Mouse (Mus musculus): ENCODE data around the gene Prmt7. TPM values are rescaled to one million over a fixed set of nuclear protein-coding genes. Genes with fewer than 3 reads are reported as not detected.

Prmt7 gene
- total and polyA plus RNA-seq, 2 experiments from 2014 or later: 50.9 to 71.3 TPM

- H3K4me1 ChIP-seq (ENCODE audit: insufficient read depth, low read length): peaks cover 9% of the 10 kb centered on the region
- DNase-seq (ENCODE audit: low spot score): no peak
- 68% methylated on average over 1 of the region's 1 CpGs for WGBS
Measured at GRCm38 (mm10) chr8:106298846-106299245, 88.1 kb downstream of the Prmt7 start.

DNA sequence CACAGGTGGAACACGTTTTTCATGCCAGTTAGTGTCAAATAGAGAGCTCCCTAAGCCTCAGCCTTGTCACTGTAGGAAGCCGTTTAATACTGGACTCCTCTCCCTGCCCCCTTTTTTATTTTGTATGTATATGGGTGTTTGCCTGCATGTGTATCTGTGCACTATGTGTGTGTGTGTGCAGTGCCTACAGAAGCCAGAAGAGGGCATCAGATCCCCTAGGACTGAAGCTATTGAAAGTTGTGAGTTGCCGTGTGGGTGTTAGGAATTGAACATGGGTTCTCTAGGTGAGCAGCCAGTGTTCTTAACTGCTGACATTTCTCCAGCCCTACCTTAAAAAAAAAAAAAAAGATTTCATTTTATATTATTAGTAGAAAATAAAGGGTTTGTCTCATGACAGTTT is 89.0 kb downstream of the Prmt7 start:
- Histone ChIP-seq H3K4me1 (ENCODE audit: insufficient read depth, low read length) (peaks cover 9% of the 10 kb centered on the region), H3K36me3 (ENCODE audit: insufficient read depth, low read length) (no peaks in the 10 kb centered on the region), H3K4me3 (ENCODE audit: low read length) (no peak overlapping the region), H3K9me3 (ENCODE audit: low read length) (no peaks in the 10 kb centered on the region), H3K9ac (replicated peaks; ENCODE audit: low read length) (no peak overlapping the region), H3K27ac (no peak overlapping the region), H3K4me2 (ENCODE audit: low read depth, low read length) (no peak overlapping the region), H3K27me3 (ENCODE audit: insufficient read depth, low read length) (no peaks in the 10 kb centered on the region)
- DNase-seq (ENCODE audit: low spot score): no peak
- no peak for ATAC-seq
- WGBS: 88% methylated on average over 3 of the region's 3 CpGs
- peak; percentile 43; the same call in 1 of the 2 replicates for TF ChIP-seq CTCF (IDR thresholded peaks at IDR 0.05; ENCODE audit: low read depth)

More at GRCm38 (mm10) chr8:106298846-106299245, 88.1 kb downstream of the Prmt7 start:
- no peak for ATAC-seq
- Histone ChIP-seq H3K36me3 (ENCODE audit: insufficient read depth, low read length) (no peaks in the 10 kb centered on the region), H3K4me3 (ENCODE audit: low read length) (no peak overlapping the region), H3K9ac (replicated peaks; ENCODE audit: low read length) (no peak overlapping the region), H3K9me3 (ENCODE audit: low read length) (no peaks in the 10 kb centered on the region), H3K4me2 (ENCODE audit: low read depth, low read length) (no peak overlapping the region), H3K27ac (no peak overlapping the region), H3K27me3 (ENCODE audit: insufficient read depth, low read length) (no peaks in the 10 kb centered on the region)
- TF ChIP-seq CTCF (IDR thresholded peaks at IDR 0.05; ENCODE audit: low read depth): no peak

DNA sequence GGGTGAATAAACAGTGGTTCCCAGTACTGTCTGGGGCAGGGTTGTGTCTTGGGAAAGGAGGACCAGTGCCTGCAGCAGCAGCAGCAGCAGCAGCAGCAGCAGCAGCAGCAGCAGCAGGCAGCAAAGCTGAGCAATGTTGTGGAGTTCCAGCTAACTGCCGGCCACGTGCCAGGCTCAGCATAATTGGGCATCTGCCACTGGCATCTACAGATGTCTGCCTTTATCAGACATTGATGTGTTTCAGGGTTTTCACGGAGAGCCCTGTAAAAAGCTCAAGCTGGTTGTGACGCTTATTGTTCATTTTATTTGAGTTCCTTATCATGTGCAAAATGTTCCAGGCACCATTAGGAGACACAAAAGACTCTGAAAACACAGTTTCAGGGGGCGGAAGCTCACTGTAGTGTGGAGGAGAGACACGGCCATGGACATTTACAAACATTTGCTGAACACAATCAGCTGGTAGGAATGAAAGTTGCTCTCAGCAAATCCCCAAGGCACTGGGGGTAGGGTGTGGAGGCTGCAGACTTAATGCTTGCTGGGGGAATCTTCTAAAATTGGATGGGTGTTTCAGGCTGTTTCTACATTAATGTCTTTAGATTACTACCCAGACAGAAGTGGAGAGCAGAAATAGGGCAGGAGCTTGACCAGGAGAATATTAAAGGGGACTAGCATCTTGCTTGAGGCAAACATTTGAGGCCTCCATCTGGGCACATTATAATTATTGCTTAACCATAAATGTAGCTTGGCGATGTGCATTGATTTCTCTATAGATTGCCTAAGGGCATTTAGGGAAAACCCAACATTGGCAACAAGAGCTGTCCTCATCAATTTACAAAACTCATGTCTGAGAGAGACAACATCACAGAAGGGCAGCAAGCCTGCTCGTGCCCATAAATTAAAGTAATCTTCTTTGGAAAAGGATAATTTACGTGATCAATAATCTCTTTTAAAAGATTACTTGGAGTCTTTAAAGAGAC is 90.3 kb downstream of the Prmt7 start:
- Histone ChIP-seq H3K36me3 (ENCODE audit: insufficient read depth, low read length) (no peaks in the 10 kb centered on the region), H3K4me1 (ENCODE audit: insufficient read depth, low read length) (peaks cover 13% of the 10 kb centered on the region), H3K27ac (peak overlapping the region; percentile 27; the same call in 1 of the 2 replicates), H3K4me3 (ENCODE audit: low read length) (no peak overlapping the region), H3K27me3 (ENCODE audit: insufficient read depth, low read length) (no peaks in the 10 kb centered on the region), H3K9ac (replicated peaks; ENCODE audit: low read length) (no peak overlapping the region), H3K9me3 (ENCODE audit: low read length) (no peaks in the 10 kb centered on the region), H3K4me2 (ENCODE audit: low read depth, low read length) (no peak overlapping the region)
- no peak for TF ChIP-seq CTCF (IDR thresholded peaks at IDR 0.05; ENCODE audit: low read depth)
- peak; percentile 64 for DNase-seq (ENCODE audit: low spot score)
- ATAC-seq: peak; percentile 35; the same call in 1 of the 2 replicates
- 36% methylated on average over 9 of the region's 9 CpGs for WGBS

Other genes starting within 250 kb of the Prmt7 start
- gene Slc12a4, start 244.8 kb upstream of the Prmt7 start, total RNA-seq (2014; rRNA removed): 22.5 and 25.5 TPM in 2 replicates
- gene Slc12a4, start 244.8 kb upstream of the Prmt7 start, polyA plus RNA-seq (2015; fragmentation: Nextera tagmentation; extraction: Ambion mirVana): 16.3 and 16.9 TPM in 2 replicates
- gene Dpep3, start 231.5 kb upstream of the Prmt7 start, total RNA-seq (2014; rRNA removed): not detected in 2 replicates
- not detected in 2 replicates for gene Dpep3, start 231.5 kb upstream of the Prmt7 start, polyA plus RNA-seq (2015; fragmentation: Nextera tagmentation; extraction: Ambion mirVana)
- 9.3 and 15.4 TPM in 2 replicates for gene Dus2, start 219.6 kb upstream of the Prmt7 start, total RNA-seq (2014; rRNA removed)
- gene Dus2, start 219.6 kb upstream of the Prmt7 start, polyA plus RNA-seq (2015; fragmentation: Nextera tagmentation; extraction: Ambion mirVana): 20.2 and 22.4 TPM in 2 replicates
- not detected in 2 replicates for gene Dpep2nb, start 205.0 kb upstream of the Prmt7 start, total RNA-seq (2014; rRNA removed)
- not detected in 2 replicates for gene Dpep2nb, start 205.0 kb upstream of the Prmt7 start, polyA plus RNA-seq (2015; fragmentation: Nextera tagmentation; extraction: Ambion mirVana)
- gene Ddx28, start 199.1 kb upstream of the Prmt7 start, total RNA-seq (2014; rRNA removed): 36.7 and 43.3 TPM in 2 replicates
- 19.7 and 20.2 TPM in 2 replicates for gene Ddx28, start 199.1 kb upstream of the Prmt7 start, polyA plus RNA-seq (2015; fragmentation: Nextera tagmentation; extraction: Ambion mirVana)
- gene Nfatc3, start 152.1 kb upstream of the Prmt7 start, total RNA-seq (2014; rRNA removed): 14.0 and 24.0 TPM in 2 replicates
- gene Nfatc3, start 152.1 kb upstream of the Prmt7 start, polyA plus RNA-seq (2015; fragmentation: Nextera tagmentation; extraction: Ambion mirVana): 2.8 and 2.9 TPM in 2 replicates
- 0.10 and 0.75 TPM in 2 replicates for gene Esrp2, start 74.0 kb upstream of the Prmt7 start, total RNA-seq (2014; rRNA removed)
- gene Esrp2, start 74.0 kb upstream of the Prmt7 start, polyA plus RNA-seq (2015; fragmentation: Nextera tagmentation; extraction: Ambion mirVana): 0.10 and 0.15 TPM in 2 replicates
- 14.9 and 18.2 TPM in 2 replicates for gene Pla2g15, start 60.5 kb upstream of the Prmt7 start, total RNA-seq (2014; rRNA removed)
- 14.6 and 15.7 TPM in 2 replicates for gene Pla2g15, start 60.5 kb upstream of the Prmt7 start, polyA plus RNA-seq (2015; fragmentation: Nextera tagmentation; extraction: Ambion mirVana)
- 35.2 and 39.1 TPM in 2 replicates for gene Slc7a6, start 42.1 kb upstream of the Prmt7 start, total RNA-seq (2014; rRNA removed)
- gene Slc7a6, start 42.1 kb upstream of the Prmt7 start, polyA plus RNA-seq (2015; fragmentation: Nextera tagmentation; extraction: Ambion mirVana): 49.9 and 53.2 TPM in 2 replicates
- 56.7 and 67.6 TPM in 2 replicates for gene Slc7a6os, start within 50 bp of the Prmt7 start, total RNA-seq (2014; rRNA removed)
- 36.1 and 37.4 TPM in 2 replicates for gene Slc7a6os, start within 50 bp of the Prmt7 start, polyA plus RNA-seq (2015; fragmentation: Nextera tagmentation; extraction: Ambion mirVana)
- 88.3 and 96.1 TPM in 2 replicates for gene Smpd3, start 127.1 kb downstream of the Prmt7 start, total RNA-seq (2014; rRNA removed)
- gene Smpd3, start 127.1 kb downstream of the Prmt7 start, polyA plus RNA-seq (2015; fragmentation: Nextera tagmentation; extraction: Ambion mirVana): 51.6 and 58.2 TPM in 2 replicates
- gene Zfp90, start 204.4 kb downstream of the Prmt7 start, total RNA-seq (2014; rRNA removed): 22.6 and 26.2 TPM in 2 replicates
- gene Zfp90, start 204.4 kb downstream of the Prmt7 start, polyA plus RNA-seq (2015; fragmentation: Nextera tagmentation; extraction: Ambion mirVana): 31.5 and 32.2 TPM in 2 replicates